Mouse (Mus musculus) ES-E14 (cell line): ENCODE measurements around the gene Pafah2. TPM values are rescaled to one million over a fixed set of nuclear protein-coding genes. Genes with fewer than 3 reads are reported as not detected.

Experiments used
- DNase-seq: peaks from one replicate; pipeline ENCODE4 v3.0.0-alpha.2; 2013; ENCODE audit warnings: low read depth, low spot score
- H3K27ac ChIP-seq: 2 replicates; pipeline ENCODE4 v1.5.1; 2012; ENCODE audit warnings: low read depth, mild to moderate bottlenecking, low read length, moderate library complexity, mixed read lengths; ENCODE audit not compliant: poor library complexity, insufficient read depth, severe bottlenecking
- H3K36me3 ChIP-seq: 2 replicates; pipeline ENCODE4 v1.6.1; 2012; ENCODE audit warnings: mild to moderate bottlenecking, low read length, moderate library complexity, mixed read lengths; ENCODE audit not compliant: control insufficient read depth, poor library complexity, insufficient read depth, severe bottlenecking
- H3K4me1 ChIP-seq, 2 experiments: fragments of 150-350 bp in 1 of 2; sonication (generic) in 1 of 2; 2 replicates each; pipeline ENCODE4 v1.6.1; 2012; ENCODE audit warnings: low read length in 2 of 2, mild to moderate bottlenecking in 1 of 2, mixed read lengths in 1 of 2; ENCODE audit not compliant: control insufficient read depth in 2 of 2, insufficient read depth in 2 of 2, poor library complexity in 1 of 2
- H3K4me3 ChIP-seq, 2 experiments: fragments of 150-350 bp in 1 of 2; sonication (generic) in 1 of 2; 2 replicates each; pipeline ENCODE4 v1.5.1; 2012; ENCODE audit warnings: low read length in 2 of 2, low read depth in 1 of 2, mild to moderate bottlenecking in 1 of 2, mixed read lengths in 1 of 2; ENCODE audit not compliant: insufficient read depth in 1 of 2, poor library complexity in 1 of 2, severe bottlenecking in 1 of 2
- H3K9ac ChIP-seq: 2 replicates; pipeline ENCODE4 v1.6.1; 2012; ENCODE audit warnings: low read depth, mild to moderate bottlenecking, low read length, mixed read lengths; ENCODE audit not compliant: poor library complexity, insufficient read depth, severe bottlenecking
- H3K9me3 ChIP-seq: fragments of 150-350 bp; sonication (generic); 2 replicates; pipeline ENCODE4 v1.6.1; 2012; ENCODE audit warnings: low read depth, mild to moderate bottlenecking, low read length; ENCODE audit not compliant: control insufficient read depth, insufficient read depth
- CHD2 ChIP-seq: IDR thresholded peaks from 2 replicates; pipeline ENCODE4 v1.6.1; 2014; ENCODE audit warnings: mild to moderate bottlenecking, low read depth, low read length, inconsistent platforms
- HCFC1 ChIP-seq: IDR thresholded peaks from 2 replicates; pipeline ENCODE4 v1.6.1; 2012; ENCODE audit warnings: low read length, inconsistent platforms, borderline replicate concordance; ENCODE audit not compliant: insufficient read depth
- MAFK ChIP-seq: IDR thresholded peaks from 2 replicates; pipeline ENCODE4 v1.6.1; 2014; ENCODE audit warnings: mild to moderate bottlenecking, low read depth, low read length, inconsistent platforms; ENCODE audit not compliant: insufficient read depth
- ZC3H11A ChIP-seq: IDR thresholded peaks from 2 replicates; pipeline ENCODE4 v1.6.1; 2012; ENCODE audit warnings: low read depth, mild to moderate bottlenecking, inconsistent platforms, low read length, borderline replicate concordance
- ZNF384 ChIP-seq: IDR thresholded peaks from 2 replicates; pipeline ENCODE4 v1.6.1; 2012; ENCODE audit warnings: low read depth, low read length, inconsistent platforms
- in situ Hi-C, 2 experiments: fragments of 600-800 bp; cut with MboI; formaldehyde crosslinking; loops; one replicate each; pipeline ENCODE4 v1.15.1; 2025; ENCODE audit warnings: low sequenced_read_pairs in 2 of 2, inconsistent platforms in 1 of 2; ENCODE audit not compliant: unreplicated experiment in 2 of 2
- total RNA-seq: library from RNA; depleted of rRNA; stranded (reverse); fragments of 300-350 nt; gene quantifications from 2 replicates; pipeline ENCODE4 v1.2.3, GENCODE M21; 2012; rRNA removed

The Pafah2 gene
- total RNA-seq, 1 experiment: 15.8 TPM

DNA sequence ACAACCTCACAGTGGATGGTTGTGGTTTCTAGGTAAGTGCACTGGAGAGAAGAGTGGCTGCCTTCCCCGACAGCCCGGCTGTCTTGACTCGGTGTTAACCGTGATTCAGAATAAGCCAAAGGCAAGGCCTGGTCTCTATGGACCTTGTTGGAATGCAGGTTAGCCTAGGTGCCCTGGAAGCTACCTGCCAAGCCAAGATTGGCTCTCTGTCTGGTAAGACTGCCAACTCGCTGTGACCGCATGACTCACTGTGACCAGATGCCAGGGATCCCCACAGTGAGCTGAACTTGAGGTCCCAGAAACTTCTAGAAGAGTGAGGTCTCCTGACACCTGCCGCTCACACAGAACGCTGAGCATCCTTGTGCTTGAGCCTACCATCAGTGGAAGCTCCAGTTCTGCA, 80.8 kb downstream of the Pafah2 start:
- no peak overlapping the region for H3K4me3 ChIP-seq
- no peak for DNase-seq
- peaks cover 24% of the 10 kb centered on the region for H3K36me3 ChIP-seq

More for the DNA sequence above, 80.8 kb downstream of the Pafah2 start:
- no peak overlapping the region for H3K27ac ChIP-seq
- in situ Hi-C loops: loop anchor here in 1 of 2 experiments (5.0 kb wide), 1 partner anchor 70 kb away; no protein-coding TSS in a partner anchor
- no peak overlapping the region for H3K9ac ChIP-seq
- no peaks in the 10 kb centered on the region for H3K9me3 ChIP-seq
- peaks cover 0 to 15% of the 10 kb centered on the region in 2 experiments; a peak in 3 of 4 replicates for H3K4me1 ChIP-seq
- TF ChIP-seq MAFK (no peak), CHD2 (no peak), HCFC1 (no peak), ZC3H11A (no peak), ZNF384 (no peak)

Other genes starting within 250 kb of the Pafah2 start
- gene Cep85, start 209.2 kb upstream of the Pafah2 start, total RNA-seq: 53.5 and 67.5 TPM in 2 replicates
- not detected in 2 replicates for gene Gm7534, start 193.3 kb upstream of the Pafah2 start, total RNA-seq
- gene Catsper4, start 168.9 kb upstream of the Pafah2 start, total RNA-seq: 0.32 TPM in 1 of 2 replicates, not detected in the other
- 1.7 and 2.7 TPM in 2 replicates for gene Cnksr1, start 157.9 kb upstream of the Pafah2 start, total RNA-seq
- 1.3 and 1.6 TPM in 2 replicates for gene E130218I03Rik, start 152.7 kb upstream of the Pafah2 start, total RNA-seq
- 19.8 and 25.2 TPM in 2 replicates for gene Zfp593, start 150.7 kb upstream of the Pafah2 start, total RNA-seq
- gene Gm30191, start 149.4 kb upstream of the Pafah2 start, total RNA-seq: not detected in 2 replicates
- 1.6 and 2.2 TPM in 2 replicates for gene Grrp1, start 142.2 kb upstream of the Pafah2 start, total RNA-seq
- gene Pdik1l, start 108.4 kb upstream of the Pafah2 start, total RNA-seq: 12.6 and 13.2 TPM in 2 replicates
- 3.5 and 4.3 TPM in 2 replicates for gene Trim63, start 81.2 kb upstream of the Pafah2 start, total RNA-seq
- gene Slc30a2, start 53.1 kb upstream of the Pafah2 start, total RNA-seq: 23.5 and 24.3 TPM in 2 replicates
- 4.2 and 7.3 TPM in 2 replicates for gene Extl1, start 12.5 kb upstream of the Pafah2 start, total RNA-seq
- gene Stmn1, start 72.0 kb downstream of the Pafah2 start, total RNA-seq: 322 and 361 TPM in 2 replicates
- 4.8 and 6.9 TPM in 2 replicates for gene Paqr7, start 100.4 kb downstream of the Pafah2 start, total RNA-seq
- 13.7 and 18.3 TPM in 2 replicates for gene Aunip, start 114.7 kb downstream of the Pafah2 start, total RNA-seq
- 38.2 and 43.7 TPM in 2 replicates for gene Mtfr1l, start 139.1 kb downstream of the Pafah2 start, total RNA-seq
- gene Selenon, start 155.8 kb downstream of the Pafah2 start, total RNA-seq: 5.1 and 8.3 TPM in 2 replicates